Mouse (Mus musculus): Measurements from ENCODE around the gene Slc37a2. TPM values are rescaled to one million over a fixed set of nuclear protein-coding genes. Genes with fewer than 3 reads are reported as not detected.

Slc37a2 gene
- polyA plus RNA-seq (2017; shearing (Covaris generic)) = 1 to 10 TPM; 2.5 to 3.6 TPM

GRCm38 (mm10) chr9:37255149-37255888, at the start of gene Slc37a2:
Slc37a2 (minus strand) TSS chr9:37255738.

GRCm38 (mm10) chr9:37207929-37208411, 47.6 kb downstream of the Slc37a2 start, which contains the start of gene Tmem218:
Tmem218 (plus strand) TSS chr9:37208223.

Other genes with a start within 250 kb of the Slc37a2 start
- under 1 TPM in 1 of 2 experiments, not detected in 1; 0.10 TPM for gene Pknox2, start 108.3 kb downstream of the Slc37a2 start, polyA plus RNA-seq (2017; shearing (Covaris generic))
- 1 to 10 TPM; 1.9 to 3.5 TPM for gene Tmem218, start 47.5 kb downstream of the Slc37a2 start, polyA plus RNA-seq (2017; shearing (Covaris generic))
- 1 to 10 TPM; 3.1 to 5.1 TPM for gene Ccdc15, start 92.7 kb upstream of the Slc37a2 start, polyA plus RNA-seq (2017; shearing (Covaris generic))
- not detected for gene Hepacam, start 111.6 kb upstream of the Slc37a2 start, polyA plus RNA-seq (2017; shearing (Covaris generic))
- gene Robo4, start 146.2 kb upstream of the Slc37a2 start, polyA plus RNA-seq (2017; shearing (Covaris generic)) = under 1 TPM in 1 of 2 experiments, not detected in 1; 0.12 TPM
- gene Robo3, start 177.5 kb upstream of the Slc37a2 start, polyA plus RNA-seq (2017; shearing (Covaris generic)) = under 1 TPM in 1 of 2 experiments, not detected in 1; 0.20 TPM
- gene Msantd2, start 233.6 kb upstream of the Slc37a2 start, polyA plus RNA-seq (2017; shearing (Covaris generic)) = 10 to 100 TPM; 18.1 to 19.9 TPM

Measured in activated CD4-positive, CD25-positive, alpha-beta regulatory T cell (primary cell).